Mouse (Mus musculus): Measurements from ENCODE around the gene Defb19.

Defb19 gene

DNA sequence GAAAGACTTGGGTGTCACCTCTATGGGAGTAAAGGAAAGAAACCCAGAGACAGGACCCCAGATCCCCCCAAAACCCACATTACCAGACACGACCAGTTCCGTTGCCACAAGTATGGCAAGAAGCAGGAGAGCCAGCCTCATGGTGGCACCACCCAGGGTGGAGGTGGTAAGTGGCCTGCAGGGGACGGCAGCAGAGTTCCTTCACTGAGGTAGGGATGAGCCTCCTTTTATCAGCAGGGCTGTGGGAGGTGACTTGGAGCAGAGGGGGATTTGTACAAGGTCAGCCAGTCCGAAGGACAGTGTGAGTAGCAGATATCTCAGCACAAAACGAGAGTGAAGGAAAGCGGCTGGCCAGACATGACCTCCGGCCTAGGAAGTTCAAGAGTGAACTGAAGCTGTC, at the start of gene Defb19:
Gene Defb19 (minus strand): TSS at position 206 of the 400 bp plus-strand sequence.
- peak; percentile 73 for DNase-seq (ENCODE audit: low spot score)

DNA sequence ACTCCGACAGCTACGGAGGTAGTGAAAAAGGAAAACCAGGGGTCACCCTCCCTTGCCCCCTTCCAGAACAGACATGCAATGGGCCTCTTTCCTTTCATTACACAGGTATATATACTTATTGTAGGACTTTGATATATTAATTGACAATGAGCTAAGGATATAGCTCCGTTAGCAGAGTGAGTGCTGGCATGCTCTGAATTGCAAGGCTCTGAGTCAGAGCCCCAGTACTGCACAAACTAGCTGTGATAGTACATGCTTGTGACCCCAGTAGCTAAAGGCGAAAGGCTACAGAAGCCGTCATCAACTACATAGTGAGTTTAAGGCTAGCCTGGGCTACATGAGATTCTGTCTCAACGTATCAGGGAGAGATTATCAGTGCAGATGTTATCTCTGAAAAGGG, 49.8 kb upstream of the Defb19 start:
- no peak for DNase-seq (ENCODE audit: low spot score)

GRCm38 (mm10) chr2:152629239-152629638, 49.1 kb upstream of the Defb19 start:
- DNase-seq (ENCODE audit: low spot score): no peak

GRCm38 (mm10) chr2:152628066-152628465, 48.0 kb upstream of the Defb19 start:
- DNase-seq (ENCODE audit: low spot score): no peak

DNA sequence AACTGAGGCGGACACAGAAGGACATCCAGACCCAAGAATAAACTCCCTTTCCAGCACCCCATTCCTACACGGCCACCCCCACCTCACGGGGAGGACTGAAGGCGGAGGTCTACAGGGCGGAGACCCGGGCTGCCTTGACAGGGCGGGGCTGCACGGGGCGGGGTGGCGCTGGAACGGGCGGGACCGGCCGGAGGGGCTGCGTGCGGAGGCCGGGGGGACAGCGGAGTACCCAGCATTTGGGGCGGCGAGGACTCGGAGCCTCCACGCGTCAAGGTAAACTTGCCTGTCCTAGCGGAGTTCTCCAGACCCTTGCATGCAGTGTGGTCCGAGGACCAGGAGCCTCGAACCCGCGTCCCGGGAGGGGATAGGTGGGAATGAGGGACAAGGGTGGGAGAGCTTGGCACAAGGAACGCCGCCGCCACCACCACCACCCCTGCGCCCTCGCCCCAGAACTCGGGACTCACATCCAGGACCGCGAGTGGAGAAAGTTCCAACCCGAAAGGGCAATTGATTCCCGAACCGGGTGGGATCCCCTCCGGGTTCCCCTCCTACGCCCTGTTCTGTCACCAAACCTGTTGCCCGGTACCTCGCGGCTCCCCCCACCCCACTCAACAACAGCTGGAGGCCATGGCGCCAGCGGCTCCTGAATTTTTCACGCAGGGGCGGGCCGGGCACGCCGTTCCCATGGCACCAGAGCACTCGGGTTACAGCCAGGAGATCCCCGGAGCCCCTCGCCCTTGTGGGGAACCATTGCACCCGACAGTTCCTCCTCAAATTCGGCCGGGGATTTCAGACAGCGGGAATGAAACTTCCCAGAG, 46.9 kb upstream of the Defb19 start, which contains the start of gene Rem1:
Gene Rem1 (plus strand): TSS at position 178 of the 818 bp plus-strand sequence.
- DNase-seq (ENCODE audit: low spot score): peak; percentile 71

- DNase-seq (ENCODE audit: low spot score): no peak
These were observed 45.1 kb upstream of the Defb19 start for GRCm38 (mm10) chr2:152625256-152625655.

GRCm38 (mm10) chr2:152624566-152624965, 44.5 kb upstream of the Defb19 start:
- DNase-seq (ENCODE audit: low spot score): no peak

DNA sequence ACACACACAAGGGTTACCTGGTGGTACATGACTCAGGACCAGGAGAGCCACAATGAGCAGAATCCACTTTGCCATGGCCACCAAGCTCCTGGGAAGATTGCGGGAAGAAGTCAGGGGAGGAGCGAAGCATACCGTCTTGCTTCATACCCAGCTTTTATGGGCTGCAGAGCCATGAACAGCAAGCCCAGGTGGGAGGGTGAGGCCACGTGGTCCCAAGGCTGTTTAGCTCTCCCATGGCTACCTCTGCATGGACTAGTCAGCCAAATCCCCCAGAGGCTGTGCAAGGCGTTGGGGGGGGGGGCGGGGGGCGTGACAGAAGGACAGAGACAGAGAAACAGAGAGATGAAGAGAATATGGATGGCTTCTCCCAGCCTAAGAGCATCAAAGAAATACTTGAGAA, 42.8 kb upstream of the Defb19 start, which contains the start of gene Defb25:
Gene Defb25 (minus strand): TSS at position 101 of the 400 bp plus-strand sequence.
- DNase-seq (ENCODE audit: low spot score): no peak

DNA sequence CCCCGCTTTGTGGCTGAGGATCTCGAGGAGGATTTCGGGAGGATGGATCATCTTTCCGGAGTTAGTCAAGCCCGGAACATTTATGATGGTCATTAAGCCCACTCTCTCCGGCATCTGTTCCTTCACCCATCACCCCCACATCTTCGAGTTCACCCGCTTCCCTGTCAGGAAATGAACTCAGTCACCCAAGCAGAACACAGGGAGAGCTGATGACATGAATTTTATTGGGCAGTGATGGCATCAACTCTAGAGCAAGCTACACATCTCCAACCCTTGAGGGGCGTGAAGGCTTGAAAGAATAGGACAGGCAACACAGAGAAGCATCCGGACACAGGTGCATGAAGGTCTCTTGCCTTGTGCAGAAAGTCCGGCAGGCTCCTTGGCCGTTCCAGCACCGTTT, 42.0 kb upstream of the Defb19 start:
- no peak for DNase-seq (ENCODE audit: low spot score)

- no peak for DNase-seq (ENCODE audit: low spot score)
These were observed 40.4 kb upstream of the Defb19 start for GRCm38 (mm10) chr2:152620367-152621134.

DNA sequence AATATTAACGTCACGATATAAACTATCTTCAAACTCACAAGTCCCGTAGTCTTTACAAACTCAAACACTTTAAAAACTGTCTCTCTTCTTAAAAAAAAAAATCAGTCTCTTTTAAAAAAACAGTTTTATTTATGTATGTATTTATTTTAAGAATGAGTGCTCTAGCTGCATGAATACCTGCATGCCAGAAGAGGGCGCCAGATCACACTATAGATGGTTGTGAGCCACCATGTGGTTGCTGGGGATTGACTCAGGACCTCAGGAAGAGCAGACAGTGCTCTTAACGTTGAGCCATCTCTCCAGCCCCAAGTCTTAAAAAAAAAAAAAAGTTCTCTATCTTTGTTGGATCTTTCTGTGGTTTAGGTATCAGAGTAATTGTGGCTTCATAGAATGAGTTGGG, 37.3 kb upstream of the Defb19 start:
- no peak for DNase-seq (ENCODE audit: low spot score)

DNA sequence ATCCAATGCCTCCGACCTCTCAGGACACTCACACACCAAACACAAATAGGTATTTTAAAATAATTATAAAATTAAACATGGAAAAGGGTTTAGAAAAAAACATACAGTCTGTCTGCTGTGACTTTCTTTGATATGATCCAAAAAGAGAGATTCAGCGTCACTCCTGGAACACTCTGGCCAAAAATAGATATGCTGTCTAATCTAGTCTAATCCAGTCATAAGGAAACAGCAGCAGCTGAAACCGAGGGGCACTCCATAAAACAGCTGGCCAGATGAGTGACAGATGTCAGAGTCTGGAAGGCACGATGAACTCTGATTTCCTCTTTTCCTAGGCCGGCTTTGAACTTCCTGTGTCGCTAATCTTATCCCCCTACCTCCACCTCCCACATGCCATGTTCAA, 36.4 kb upstream of the Defb19 start:
- no peak for DNase-seq (ENCODE audit: low spot score)

- DNase-seq (ENCODE audit: low spot score): no peak
These were observed 35.5 kb upstream of the Defb19 start for GRCm38 (mm10) chr2:152615563-152615962.

DNA sequence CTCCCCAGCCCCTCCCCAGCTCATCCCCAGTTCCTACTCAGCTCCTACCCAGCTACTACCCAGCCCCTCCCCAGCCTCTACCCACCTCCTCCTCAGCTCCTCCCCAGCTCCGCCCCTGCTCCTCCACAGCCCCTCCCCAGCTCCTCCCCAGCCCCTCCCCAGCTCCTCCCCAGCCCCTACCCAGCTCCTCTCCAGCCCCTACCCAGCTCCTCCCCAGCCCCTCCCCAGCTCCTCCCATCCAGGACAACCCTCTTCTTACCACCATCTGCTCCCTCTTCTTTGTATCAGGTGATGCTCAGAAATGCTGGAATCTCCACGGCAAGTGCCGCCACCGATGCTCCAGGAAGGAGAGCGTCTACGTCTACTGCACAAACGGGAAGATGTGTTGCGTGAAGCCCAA, 32.1 kb upstream of the Defb19 start:
- DNase-seq (ENCODE audit: low spot score): no peak

DNA sequence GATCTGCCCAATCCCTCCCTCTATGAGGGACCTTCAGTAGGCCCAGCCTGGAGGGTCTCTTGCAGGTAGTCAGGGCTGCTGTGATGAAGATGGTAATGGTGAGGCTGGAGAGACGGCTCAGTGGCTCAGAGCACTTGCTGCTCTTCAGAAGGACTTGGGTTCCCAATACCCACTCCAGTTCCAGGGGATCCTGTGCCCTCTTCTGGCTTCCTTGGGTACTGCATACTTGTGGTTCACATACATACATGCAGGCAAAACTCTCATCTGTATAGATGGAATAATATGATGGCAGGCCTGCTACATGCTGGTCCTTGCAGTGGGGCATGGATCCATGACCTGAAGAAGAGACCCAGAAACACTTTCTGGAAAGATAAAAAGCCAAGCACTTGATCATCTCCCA, 28.6 kb upstream of the Defb19 start:
- DNase-seq (ENCODE audit: low spot score): no peak

GRCm38 (mm10) chr2:152607746-152608145, 27.6 kb upstream of the Defb19 start:
- no peak for DNase-seq (ENCODE audit: low spot score)

- peak; percentile 91 for DNase-seq (ENCODE audit: low spot score)
These were observed 23.9 kb upstream of the Defb19 start, which contains the start of gene Defb36 for GRCm38 (mm10) chr2:152604057-152604456. Gene Defb36, plus strand, starts transcription at chr2:152604327.

- peak; percentile 65 for DNase-seq (ENCODE audit: low spot score)
These were observed 21.3 kb upstream of the Defb19 start for GRCm38 (mm10) chr2:152601275-152601960.

DNA sequence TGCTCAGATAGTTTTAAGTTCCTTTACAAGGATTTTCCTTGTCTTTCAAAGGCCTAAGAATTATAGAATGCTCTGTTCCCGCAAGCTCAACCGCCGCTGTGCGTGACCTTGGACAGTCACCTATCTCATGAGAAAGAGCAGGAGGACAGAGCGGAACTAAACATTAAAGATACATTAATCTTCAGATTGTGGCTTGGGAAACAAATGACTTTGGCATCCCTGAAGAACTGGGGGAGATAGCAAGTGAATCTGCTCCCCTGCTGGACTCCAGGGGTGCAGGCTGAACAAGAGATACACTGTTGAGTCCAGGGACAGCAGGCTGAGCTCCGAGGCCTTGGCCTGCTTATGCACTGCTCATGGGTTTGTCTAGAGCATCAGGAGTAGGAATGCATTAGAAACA, 20.0 kb upstream of the Defb19 start:
- DNase-seq (ENCODE audit: low spot score): no peak

GRCm38 (mm10) chr2:152599299-152599698, 19.2 kb upstream of the Defb19 start, which contains the start of gene Defb45:
Gene Defb45, minus strand, starts transcription at chr2:152599399.
- no peak for DNase-seq (ENCODE audit: low spot score)

DNA sequence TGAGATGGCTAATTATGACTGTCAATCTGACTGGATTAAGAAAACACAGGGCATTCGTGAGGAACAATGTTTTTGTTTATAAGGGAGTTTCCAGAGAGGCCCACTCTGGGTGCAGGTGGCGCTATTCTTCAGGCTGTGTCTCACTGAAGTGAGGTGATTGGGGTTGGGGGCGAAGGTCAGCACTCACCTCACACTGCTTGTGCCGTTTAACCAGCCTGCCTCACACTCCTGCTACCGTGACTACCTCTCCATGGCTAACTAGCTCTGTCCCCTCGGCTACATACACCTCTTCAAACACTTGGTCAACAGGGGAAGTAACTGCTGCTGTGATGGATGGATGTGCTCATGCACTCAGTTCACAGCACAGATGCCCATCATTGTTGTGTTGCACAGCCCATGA, 8.9 kb upstream of the Defb19 start:
- DNase-seq (ENCODE audit: low spot score): no peak

DNA sequence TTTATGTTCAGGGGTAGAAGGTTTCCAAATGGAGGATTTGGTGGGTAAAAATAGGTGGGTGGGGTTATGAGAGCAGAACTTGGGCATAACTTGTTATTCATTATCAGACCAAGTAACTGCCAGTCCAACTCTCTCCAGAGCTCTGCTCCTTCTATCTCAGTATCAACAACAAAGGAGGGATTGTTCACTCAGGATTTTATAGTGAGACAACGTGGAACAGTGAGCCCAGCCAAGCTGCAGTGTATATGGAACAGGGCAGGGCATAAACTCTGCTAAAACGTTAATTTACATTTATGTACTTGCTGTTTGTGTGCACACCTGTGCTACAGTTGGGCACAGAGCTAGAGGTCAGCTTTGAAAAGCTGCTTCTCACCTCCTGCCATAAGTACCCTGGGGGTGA, 8.3 kb upstream of the Defb19 start:
- DNase-seq (ENCODE audit: low spot score): no peak

Measured in testis, postnatal 10 days (tissue).